Mouse (Mus musculus) spleen, postnatal 10 days (tissue): ENCODE measurements around the gene Smg6.

Source experiments
- DNase-seq, 2 experiments: peaks; one replicate each; pipeline ENCODE4 v3.0.0; 2021 to 2022; ENCODE audit warnings: low spot score in 2 of 2

The Smg6 gene

DNA sequence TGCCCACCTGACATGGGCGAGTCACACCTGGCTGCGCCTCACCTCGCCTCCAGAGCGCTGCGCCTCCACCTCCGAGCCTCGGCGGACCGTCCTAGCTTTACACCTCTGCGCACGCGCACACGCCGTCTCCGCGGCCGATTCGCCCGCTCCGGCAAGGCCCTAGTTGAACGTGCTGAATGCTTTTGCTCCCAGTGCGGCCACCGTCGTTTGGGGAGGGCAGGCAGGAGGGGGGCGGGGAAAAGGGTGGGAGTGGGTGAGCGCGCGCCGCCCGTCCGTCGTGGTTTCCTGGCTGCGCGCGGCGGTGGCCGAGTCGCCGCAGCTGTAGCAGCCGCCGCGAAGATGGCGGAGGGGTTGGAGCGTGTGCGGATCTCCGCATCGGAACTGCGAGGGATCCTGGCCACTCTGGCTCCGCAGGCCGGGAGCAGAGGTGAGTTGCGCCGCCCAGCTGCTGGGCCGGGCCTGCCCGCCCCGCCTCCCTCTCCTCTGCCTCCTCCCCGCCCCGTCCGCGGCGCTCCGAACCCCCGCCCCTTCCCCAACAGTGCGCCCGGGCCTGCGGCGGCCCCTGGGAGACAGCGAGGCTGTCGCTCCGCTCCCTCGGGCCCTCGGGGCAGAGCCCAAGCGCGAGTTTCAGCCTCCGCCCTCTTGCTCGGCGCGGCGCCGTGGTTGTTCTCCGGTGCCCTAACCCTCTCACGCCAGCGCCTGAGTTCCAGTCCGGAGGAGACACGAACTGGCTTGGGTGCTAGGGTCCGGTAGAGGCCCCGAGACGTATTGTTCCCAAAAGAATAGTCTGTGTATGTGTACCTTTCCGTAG is at the start of gene Smg6, which contains the start of gene Srr:
TSS of gene Smg6 (plus strand) at position 247 of the 811 bp plus-strand sequence.
TSS of gene Srr (minus strand) at position 372 of the 811 bp plus-strand sequence.
- peak; percentile 91 to 98 for DNase-seq

DNA sequence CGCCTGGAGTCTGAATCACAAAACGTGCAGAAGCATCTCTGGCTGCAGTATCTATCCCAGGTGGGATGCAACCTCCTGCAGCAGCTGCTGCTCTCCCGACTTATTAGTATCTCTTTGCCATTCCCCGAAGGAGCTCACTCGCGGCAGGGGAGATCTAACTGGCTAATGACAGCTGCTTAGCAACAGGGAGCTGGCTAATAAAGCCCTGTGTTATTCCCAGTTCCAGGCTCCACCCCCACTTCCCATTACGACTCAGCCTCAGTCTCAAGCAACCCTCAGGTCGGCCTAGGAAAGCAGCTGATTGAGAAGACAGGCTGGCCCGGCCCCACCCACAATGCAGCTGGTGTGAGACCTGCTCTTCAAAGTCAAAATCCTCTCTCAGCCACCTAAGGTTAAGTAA is 48.8 kb upstream of the Smg6 start:
- no peak for DNase-seq

DNA sequence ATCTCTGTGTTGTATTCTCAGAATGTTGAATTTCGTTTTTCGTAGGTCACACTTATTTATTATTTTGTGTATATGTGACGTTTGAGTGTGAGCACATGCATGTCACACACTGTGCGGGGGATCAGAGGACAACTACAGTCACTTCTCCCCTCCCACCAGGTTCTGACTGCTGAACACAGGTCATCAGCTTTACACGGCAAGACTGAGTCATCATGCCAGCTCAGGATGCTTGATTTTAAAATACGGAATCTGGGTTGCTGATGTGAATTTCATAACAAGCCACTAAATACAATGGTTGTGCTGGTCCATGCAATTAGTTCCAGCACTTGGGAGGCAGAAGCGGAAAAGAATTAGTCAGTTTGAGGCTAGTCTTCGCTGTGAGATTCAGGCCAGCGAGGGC is 44.6 kb upstream of the Smg6 start:
- no peak for DNase-seq

GRCm38 (mm10) chr11:74881979-74882378 is 43.6 kb upstream of the Smg6 start:
- DNase-seq: no peak

- no peak for DNase-seq
These were observed 42.5 kb upstream of the Smg6 start for GRCm38 (mm10) chr11:74883098-74883497.

DNA sequence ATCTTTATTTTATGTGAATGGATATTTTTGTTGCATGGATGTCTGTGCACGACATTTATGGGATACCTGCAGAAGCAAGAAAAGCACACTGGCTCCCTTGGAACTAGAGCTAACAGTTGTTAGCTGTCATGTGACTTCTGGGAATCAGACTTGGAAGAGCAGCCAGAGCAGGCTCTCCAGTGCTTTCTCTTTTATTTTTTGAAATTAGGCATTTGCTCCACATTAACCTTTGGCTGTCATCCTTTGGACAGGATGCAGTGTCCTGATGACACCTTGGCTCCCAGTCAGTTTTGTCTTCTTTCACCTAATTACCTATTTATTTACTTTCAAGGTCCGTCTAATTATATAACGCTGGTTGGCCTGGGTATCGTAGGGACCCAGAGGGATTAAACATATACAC is 31.0 kb upstream of the Smg6 start:
- DNase-seq: no peak

- peak; percentile 60 to 64 for DNase-seq
These were observed 29.4 kb upstream of the Smg6 start for GRCm38 (mm10) chr11:74895980-74896900.

GRCm38 (mm10) chr11:74896901-74897677 is 28.5 kb upstream of the Smg6 start, which contains the start of gene Sgsm2:
TSS of gene Sgsm2 (minus strand) at chr11:74897060.
- DNase-seq: peak; percentile 65 to 69

GRCm38 (mm10) chr11:74897678-74898516 is 27.7 kb upstream of the Smg6 start, which contains the start of gene Tsr1:
TSS of gene Tsr1 (plus strand) at chr11:74898071.
- peak; percentile 76 to 91 for DNase-seq

DNA sequence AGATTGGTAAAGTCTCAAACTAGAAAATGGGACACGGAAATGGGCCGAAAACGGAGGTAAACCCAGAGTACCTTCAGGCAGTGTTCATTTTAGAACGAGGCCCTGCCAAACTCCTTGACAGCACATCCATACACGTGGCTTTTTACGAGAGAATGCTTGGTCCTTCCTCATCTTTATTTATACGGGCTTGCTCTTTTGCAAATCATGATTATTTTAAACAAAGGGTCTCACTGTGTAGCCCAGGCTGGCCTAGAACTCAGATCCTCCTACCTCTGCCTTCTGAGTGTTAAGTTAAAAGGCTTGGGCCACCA is 27.2 kb upstream of the Smg6 start:
- no peak for DNase-seq

DNA sequence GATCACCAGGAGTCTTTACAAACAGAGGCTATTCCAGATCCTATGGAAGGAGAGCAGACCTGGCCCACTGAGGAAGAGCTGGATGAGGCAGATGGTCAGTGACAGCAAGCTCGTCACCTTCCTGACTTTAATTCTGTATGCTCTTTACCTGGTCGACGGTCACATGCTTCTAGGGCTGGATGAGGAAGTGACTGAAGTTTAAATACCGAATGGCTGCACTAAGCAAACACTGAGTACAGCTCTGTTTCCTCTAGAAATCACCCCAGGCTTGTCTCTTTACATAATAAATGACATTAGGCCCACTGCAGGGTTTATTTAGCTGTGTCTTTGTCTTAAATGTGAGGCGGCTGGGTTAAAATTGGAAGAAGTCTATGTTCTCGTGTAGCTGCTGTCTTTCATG is 24.1 kb upstream of the Smg6 start:
- no peak for DNase-seq

GRCm38 (mm10) chr11:74902416-74902815 is 23.2 kb upstream of the Smg6 start:
- no peak for DNase-seq

DNA sequence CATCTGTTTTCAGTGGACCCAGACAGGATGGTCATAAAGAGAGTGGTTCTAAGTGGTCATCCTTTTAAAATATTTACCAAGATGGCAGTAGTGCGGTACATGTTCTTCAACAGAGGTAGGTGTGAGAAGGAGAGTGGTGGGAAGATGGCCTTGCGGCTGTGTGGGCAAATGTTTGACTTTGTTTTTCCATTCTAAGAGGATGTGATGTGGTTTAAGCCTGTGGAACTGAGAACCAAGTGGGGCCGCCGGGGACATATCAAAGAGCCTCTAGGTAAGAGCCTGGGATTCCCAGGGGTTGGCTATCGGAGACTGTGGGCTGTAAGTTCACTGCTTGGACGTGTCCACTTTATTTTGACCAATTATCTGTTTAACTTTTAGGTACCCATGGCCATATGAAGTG is 17.8 kb upstream of the Smg6 start:
- no peak for DNase-seq

DNA sequence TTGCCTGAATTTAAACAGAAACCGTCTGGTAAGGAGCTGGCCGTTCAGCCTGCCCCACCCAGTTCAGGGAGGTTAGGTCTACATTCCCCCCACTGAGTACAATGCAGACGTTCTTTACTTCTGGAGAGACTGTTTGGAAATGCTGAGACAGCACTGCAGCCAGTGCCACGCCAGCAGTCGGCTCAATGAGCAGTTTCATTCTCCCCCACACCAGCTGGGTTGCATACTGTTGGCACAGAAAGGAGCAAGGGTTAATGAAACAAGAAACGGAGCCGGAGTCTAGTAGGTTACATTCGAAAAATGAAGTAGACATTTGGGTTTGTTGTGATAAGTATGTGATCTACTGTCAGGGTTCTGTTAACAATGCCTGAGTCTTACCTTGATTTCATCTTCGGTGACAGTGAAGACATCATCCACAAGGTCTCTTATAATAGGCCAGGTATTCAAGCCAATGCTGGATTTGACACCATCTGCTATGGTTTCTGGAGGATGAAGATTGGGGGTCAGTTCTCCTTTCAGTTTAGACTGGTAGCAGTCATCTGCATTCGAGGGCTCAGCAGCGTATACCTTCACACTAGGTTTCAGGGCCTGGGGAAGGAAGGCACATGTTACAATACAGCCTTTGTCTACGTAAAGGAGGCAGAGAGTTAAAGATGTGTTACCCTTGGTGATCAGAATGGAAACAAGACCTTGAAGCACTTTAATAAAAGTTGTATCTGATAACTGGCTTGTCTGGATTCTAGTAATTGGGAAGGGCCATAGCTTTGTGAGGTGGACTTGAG is 16.8 kb upstream of the Smg6 start:
- no peak for DNase-seq

DNA sequence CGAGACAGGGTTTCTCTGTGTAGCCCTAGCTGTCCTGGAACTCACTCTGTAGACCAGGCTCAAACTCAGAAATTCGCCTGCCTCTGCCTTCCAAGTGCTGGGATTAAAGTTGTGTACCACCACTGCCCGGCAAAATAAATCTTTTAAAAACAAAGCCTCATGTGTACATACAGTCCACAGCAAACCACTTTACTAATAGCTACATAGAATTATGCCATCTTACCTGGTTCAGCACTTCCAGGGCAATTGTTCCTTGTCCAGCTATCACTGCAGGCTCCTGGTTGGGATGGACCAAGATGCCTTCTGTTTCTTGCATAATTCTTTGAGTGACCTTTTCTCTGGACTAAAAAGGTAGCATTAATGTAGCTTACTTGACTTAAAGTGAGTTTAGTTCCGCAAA is 15.6 kb upstream of the Smg6 start:
- no peak for DNase-seq

DNA sequence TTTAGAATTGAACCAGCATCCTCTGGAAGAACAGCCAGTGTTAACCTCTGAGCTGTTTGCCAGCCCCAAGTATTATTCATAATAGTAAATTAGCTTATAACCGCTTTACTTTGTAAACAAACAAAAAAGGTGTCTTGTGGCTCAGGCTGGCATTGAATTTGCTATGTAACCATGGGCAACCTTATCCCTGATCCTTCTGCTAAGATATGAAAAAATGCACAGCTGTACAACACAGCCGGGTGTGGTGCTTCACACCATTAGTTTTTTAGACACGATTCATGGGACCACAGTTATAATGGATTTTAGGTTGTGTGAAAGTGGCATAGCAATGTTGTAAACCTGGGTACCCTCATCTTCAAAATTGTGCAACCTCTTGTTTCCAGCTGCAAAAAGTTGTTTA is 13.1 kb upstream of the Smg6 start:
- no peak for DNase-seq

GRCm38 (mm10) chr11:74919249-74919648 is 6.4 kb upstream of the Smg6 start:
- no peak for DNase-seq

DNA sequence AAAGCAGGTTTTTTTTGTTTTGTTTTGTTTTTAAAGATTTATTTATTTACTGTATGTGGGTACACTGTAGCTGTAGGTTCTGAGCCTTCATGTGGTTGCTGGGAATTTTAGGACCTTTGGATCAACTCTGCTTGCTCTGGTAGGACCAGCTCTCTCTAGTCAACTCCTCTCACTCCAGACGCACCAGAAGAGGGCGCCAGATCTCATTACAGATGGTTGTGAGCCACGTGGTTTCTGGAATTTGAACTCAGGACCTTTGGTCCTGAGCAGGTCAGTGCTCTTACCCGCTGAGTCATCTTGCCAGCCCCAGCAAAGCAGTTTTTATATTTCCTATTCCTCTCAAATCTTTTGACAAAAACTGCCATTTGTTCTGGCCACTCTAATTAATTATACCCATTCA is 1.5 kb upstream of the Smg6 start:
- DNase-seq: peak; percentile 30 to 67

DNA sequence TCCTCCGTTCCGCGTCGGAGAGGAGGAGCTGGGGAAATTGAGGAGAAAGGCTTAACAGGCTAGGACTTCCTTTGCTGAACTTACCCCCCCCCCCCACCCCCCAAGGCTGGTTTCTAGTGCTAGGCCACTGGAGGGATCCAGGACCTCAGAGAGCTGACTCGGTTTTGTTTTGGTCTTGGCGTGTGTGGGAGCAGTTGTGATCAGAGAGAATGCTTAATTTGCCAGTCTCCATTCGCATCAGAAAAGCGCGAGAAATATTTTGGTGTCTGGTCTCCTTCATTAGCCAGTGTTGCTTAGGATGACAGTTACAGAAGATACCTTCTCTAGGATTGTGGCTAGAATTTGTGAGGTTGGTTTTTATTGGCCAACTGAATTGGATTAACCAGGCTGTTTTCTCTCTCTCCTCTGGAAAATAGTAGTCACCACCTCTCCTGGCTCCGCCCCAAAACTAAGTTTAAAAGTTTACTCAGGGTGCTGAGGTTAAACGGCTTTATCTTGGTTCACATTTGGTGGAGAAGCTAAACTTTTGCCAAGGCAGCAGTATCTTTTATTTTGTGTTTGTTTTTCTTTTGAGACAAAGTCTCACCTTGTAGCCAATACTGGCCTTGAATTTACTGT is 874 bp downstream of the Smg6 start:
- DNase-seq: peak; percentile 39 to 69

- DNase-seq: no peak
These were observed 1.7 kb downstream of the Smg6 start for GRCm38 (mm10) chr11:74927236-74927725.
